Mouse (Mus musculus): ENCODE measurements at regions not wholly inside any gene's neighbourhood (a gene's known extent, or its start where the extent isn't known, plus 50 kb on each side); places are given as distances from the start of the nearest gene placed in this dataset.

GRCm38 (mm10) chr13:29019839-29020238 is 66.3 kb upstream of the Sox4 start:
- Histone ChIP-seq H3K4me1 (replicated peaks) (no peaks in the 10 kb centered on the region), H3K4me3 (no peak overlapping the region), H3K9ac (no peak overlapping the region), H3K27me3 (no peaks in the 10 kb centered on the region), H3K36me3 (no peaks in the 10 kb centered on the region), H3K9me3 (replicated peaks) (no peaks in the 10 kb centered on the region), H3K27ac (no peak overlapping the region), H3K4me2 (no peak overlapping the region)
- WGBS, result 97% methylated on average over 3 of the region's 3 CpGs
- ATAC-seq (replicated peaks; ENCODE audit: insufficient number of reproducible peaks, insufficient read depth, low FRiP score, low read depth), result no peak

GRCm38 (mm10) chr13:29016145-29016651 is 62.7 kb upstream of the Sox4 start:
- H3K9me3 ChIP-seq (replicated peaks), result no peaks in the 10 kb centered on the region
- H3K4me2 ChIP-seq, result no peak overlapping the region
- no peak overlapping the region for H3K4me3 ChIP-seq
- 87% methylated on average over 25 of the region's 25 CpGs for WGBS
- H3K9ac ChIP-seq, result no peak overlapping the region
- no peaks in the 10 kb centered on the region for H3K27me3 ChIP-seq
- no peak for ATAC-seq (replicated peaks; ENCODE audit: insufficient number of reproducible peaks, insufficient read depth, low FRiP score, low read depth)
- H3K36me3 ChIP-seq, result no peaks in the 10 kb centered on the region
- 0 out of 2 replicates have a peak, but pooled peaks cover 4% of the 10 kb centered on the region for H3K4me1 ChIP-seq (replicated peaks)
- no peak overlapping the region for H3K27ac ChIP-seq

- Histone ChIP-seq H3K27ac (no peak overlapping the region), H3K4me1 (replicated peaks) (0 out of 2 replicates have a peak, but pooled peaks cover 4% of the 10 kb centered on the region), H3K9ac (no peak overlapping the region), H3K4me3 (no peak overlapping the region), H3K36me3 (no peaks in the 10 kb centered on the region), H3K9me3 (replicated peaks) (no peaks in the 10 kb centered on the region), H3K4me2 (no peak overlapping the region), H3K27me3 (no peaks in the 10 kb centered on the region)
- no peak for ATAC-seq (replicated peaks; ENCODE audit: insufficient number of reproducible peaks, insufficient read depth, low FRiP score, low read depth)
- 68% methylated on average over 9 of the region's 9 CpGs for whole genome bisulfite sequencing
Measured at GRCm38 (mm10) chr13:29015605-29015994, 62.1 kb upstream of the Sox4 start.

GRCm38 (mm10) chr13:29014827-29015604 is 61.5 kb upstream of the Sox4 start:
- no peaks in the 10 kb centered on the region for H3K9me3 ChIP-seq (replicated peaks)
- H3K36me3 ChIP-seq, result no peaks in the 10 kb centered on the region
- H3K4me2 ChIP-seq, result no peak overlapping the region
- 0 out of 2 replicates have a peak, but pooled peaks cover 4% of the 10 kb centered on the region for H3K4me1 ChIP-seq (replicated peaks)
- H3K27me3 ChIP-seq, result no peaks in the 10 kb centered on the region
- H3K4me3 ChIP-seq, result no peak overlapping the region
- no peak overlapping the region for H3K27ac ChIP-seq
- ATAC-seq (replicated peaks; ENCODE audit: insufficient number of reproducible peaks, insufficient read depth, low FRiP score, low read depth), result no peak
- no peak overlapping the region for H3K9ac ChIP-seq
- 67% methylated on average over 13 of the region's 13 CpGs for WGBS

- H3K27me3 ChIP-seq, result no peaks in the 10 kb centered on the region
- H3K9ac ChIP-seq, result no peak overlapping the region
- no peak overlapping the region for H3K4me3 ChIP-seq
- H3K27ac ChIP-seq, result no peak overlapping the region
- no peaks in the 10 kb centered on the region for H3K9me3 ChIP-seq (replicated peaks)
- H3K4me1 ChIP-seq (replicated peaks), result 0 out of 2 replicates have a peak, but pooled peaks cover 4% of the 10 kb centered on the region
- no peak for ATAC-seq (replicated peaks; ENCODE audit: insufficient number of reproducible peaks, insufficient read depth, low FRiP score, low read depth)
- WGBS, result 70% methylated on average over 15 of the region's 15 CpGs
- no peak overlapping the region for H3K4me2 ChIP-seq
- no peaks in the 10 kb centered on the region for H3K36me3 ChIP-seq
Measured at GRCm38 (mm10) chr13:29014066-29014826, 60.7 kb upstream of the Sox4 start.

- Histone ChIP-seq H3K4me3 (no peak overlapping the region), H3K4me1 (replicated peaks) (no peaks in the 10 kb centered on the region), H3K27me3 (no peaks in the 10 kb centered on the region), H3K27ac (no peak overlapping the region), H3K4me2 (no peak overlapping the region), H3K9ac (no peak overlapping the region), H3K9me3 (replicated peaks) (no peaks in the 10 kb centered on the region), H3K36me3 (no peaks in the 10 kb centered on the region)
- ATAC-seq (replicated peaks; ENCODE audit: insufficient number of reproducible peaks, insufficient read depth, low FRiP score, low read depth), result no peak
Measured at GRCm38 (mm10) chr13:29006467-29006866, 53.0 kb upstream of the Sox4 start.

Measured in heart, embryonic 15.5 days (tissue).